Mouse (Mus musculus) lung, postnatal 14 days (tissue): ENCODE results near the gene Vps26a.
"Not testable (repeated sequence)": the region's sequence is repeated elsewhere in the genome, so short reads cannot be mapped to it uniquely, and the experiment has no call there.

Source experiments
- DNase-seq: peaks from one replicate; pipeline ENCODE4 v3.0.0; 2021

Vps26a gene

DNA sequence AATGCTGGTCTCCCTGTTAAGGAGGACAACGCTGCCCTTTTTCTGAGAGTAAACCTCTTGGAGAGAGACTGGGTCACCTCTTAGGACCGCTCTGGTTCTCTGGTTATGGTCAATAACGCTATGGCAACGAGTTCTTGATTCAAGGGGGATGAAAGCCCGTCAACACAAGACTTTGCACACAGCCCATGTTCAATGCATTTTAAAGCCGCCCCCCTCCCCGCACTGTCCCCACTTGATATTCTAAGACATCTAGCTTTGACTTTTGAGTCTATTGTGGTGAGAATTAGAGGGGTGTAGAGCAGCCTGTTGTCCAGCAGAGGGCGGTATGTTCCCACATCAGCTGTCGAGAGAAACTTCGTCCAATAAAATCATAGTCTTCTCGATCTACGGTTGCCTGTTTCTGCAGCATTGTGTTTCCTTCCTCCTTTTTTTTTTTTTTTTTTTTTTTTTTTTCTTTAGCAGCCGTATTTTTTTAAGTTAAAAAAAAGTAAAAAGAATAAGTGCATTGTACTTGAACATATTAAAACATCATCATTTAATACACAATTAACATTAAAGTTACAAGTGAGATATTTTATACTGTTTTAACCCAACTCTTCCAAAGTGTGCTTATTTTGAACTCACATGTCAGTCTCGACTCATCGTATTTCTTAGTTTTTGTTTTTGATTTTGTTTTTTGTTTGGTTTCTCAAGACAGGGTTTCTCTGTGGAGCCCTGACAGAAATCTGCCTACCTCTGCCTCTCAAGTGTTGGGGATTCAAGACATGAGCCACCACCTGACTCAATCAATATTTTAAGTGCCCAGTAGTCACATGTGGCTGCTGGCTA is 13.7 kb upstream of the Vps26a start:
- peak; percentile 73 for DNase-seq

DNA sequence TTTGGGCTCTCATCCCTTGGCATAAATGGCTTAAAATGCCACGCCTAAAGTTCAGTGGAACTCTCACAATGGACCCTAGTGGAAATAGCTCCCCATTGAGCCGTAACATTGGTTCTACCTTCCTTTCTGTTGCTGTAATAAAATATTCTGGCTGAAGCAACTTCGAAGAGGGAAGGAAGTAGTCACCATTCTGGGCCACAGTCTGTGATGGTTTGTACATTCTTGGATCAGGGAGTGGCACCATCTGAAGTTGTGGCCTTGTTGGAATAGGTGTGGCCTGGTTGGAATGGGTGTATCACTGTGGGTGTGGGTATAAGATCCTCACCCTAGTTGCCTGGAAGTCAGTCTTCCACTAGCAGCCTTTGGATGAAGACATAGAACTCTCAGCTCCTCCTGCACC is 5.1 kb upstream of the Vps26a start:
- not testable (repeated sequence) for DNase-seq

- peak; percentile 60 for DNase-seq
Measured at GRCm38 (mm10) chr10:62488266-62488665, 1.7 kb upstream of the Vps26a start.

- DNase-seq = no peak
Measured at GRCm38 (mm10) chr10:62485878-62486582, 575 bp downstream of the Vps26a start.

DNA sequence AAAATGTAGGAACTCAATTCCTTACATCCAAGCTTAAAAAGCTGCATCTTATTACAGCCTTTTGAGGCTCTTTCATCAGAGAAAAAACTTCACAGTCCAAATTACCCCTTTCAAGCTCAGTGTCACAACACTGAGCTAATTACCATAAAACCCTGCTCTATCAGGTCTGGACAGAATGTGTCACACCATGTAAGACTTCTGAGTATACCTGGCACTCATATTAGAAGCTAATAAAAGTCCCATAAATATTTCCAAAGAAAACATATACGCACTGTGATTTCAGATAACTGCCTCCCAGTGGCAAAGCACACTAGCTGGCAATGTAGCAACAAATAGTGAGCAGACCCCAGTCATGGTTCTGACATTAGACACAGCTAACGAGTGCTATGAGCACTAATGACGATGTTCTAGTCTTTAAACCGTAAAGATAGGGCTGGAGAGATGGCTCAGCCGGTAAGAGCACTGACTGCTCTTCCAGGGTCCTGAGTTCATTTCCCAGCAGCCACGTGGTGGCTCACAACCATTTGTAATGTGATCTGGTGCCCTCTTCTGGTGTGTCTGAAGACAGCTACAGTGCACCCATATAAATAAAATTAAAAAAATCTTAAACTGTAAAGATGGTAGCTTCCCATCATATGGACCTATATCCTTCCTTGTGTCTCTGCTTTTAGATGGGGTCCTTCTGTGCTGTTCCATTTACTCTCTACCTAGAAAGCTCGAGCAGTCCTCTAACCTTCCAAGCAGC is 5.3 kb downstream of the Vps26a start:
- no peak for DNase-seq

- no peak for DNase-seq
Measured at GRCm38 (mm10) chr10:62476980-62477379, 9.6 kb downstream of the Vps26a start.

- no peak for DNase-seq
Measured at GRCm38 (mm10) chr10:62474944-62475343, 11.7 kb downstream of the Vps26a start.

DNA sequence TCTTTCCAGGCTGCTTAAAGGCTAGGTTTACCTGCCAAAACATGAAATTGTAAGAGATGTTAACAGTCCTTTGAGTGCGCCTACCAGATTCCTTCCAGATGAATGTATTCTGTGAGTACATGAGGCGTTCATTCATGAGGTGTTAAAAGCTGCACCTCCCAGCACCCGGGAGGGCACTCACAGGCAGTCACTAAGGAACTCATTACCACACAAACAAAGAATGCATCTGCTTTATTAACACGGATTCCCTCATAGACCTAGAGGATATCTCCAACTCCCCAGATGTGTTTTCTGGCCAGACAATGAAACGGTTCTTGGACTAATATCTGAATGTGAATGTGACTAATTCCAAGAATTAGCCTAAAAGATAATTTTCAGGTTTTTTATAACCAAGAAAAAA is 15.5 kb downstream of the Vps26a start:
- no peak for DNase-seq

DNA sequence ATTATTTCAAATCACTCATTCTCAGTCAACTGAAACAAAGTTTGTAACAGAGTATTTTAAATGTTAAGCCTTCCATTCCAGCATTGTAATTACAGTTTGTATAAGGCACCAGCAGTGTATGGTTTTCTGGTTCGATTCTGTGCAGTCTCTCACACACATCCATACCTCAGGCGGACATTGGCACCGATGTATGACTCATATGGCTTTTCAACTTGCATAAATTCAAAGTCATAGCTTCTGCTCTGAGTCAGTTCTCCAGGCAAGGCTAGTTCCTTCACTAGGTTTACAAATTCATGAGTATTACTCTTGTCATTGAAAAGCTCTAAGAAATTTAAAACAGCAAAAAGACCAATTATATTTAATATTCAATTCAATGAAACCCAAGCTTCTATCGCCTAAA is 16.9 kb downstream of the Vps26a start:
- DNase-seq = no peak

- no peak for DNase-seq
Measured at GRCm38 (mm10) chr10:62461321-62461720, 25.3 kb downstream of the Vps26a start.

DNA sequence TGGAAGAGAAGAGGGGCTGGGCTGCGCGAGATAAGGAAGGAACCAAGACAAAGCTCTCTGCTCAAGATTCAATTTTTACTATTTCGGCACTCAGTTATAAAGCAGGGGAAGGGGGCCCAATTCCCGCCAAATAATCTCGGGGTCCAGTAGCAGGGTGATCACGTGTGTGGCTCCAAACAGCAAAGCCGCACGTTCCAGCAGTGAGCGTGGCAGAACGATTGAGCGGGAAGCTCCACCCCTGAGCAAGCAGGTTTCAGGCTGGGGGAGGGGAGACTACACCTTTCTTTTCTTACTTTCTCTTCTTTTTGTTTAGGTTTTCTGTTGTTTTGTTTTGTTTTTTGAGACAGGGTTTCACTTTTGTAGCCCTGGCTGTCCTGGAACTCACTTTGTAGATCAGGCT is 34.6 kb downstream of the Vps26a start:
- not testable (repeated sequence) for DNase-seq

- no peak for DNase-seq
Measured at GRCm38 (mm10) chr10:62450280-62450640, 36.3 kb downstream of the Vps26a start.

DNA sequence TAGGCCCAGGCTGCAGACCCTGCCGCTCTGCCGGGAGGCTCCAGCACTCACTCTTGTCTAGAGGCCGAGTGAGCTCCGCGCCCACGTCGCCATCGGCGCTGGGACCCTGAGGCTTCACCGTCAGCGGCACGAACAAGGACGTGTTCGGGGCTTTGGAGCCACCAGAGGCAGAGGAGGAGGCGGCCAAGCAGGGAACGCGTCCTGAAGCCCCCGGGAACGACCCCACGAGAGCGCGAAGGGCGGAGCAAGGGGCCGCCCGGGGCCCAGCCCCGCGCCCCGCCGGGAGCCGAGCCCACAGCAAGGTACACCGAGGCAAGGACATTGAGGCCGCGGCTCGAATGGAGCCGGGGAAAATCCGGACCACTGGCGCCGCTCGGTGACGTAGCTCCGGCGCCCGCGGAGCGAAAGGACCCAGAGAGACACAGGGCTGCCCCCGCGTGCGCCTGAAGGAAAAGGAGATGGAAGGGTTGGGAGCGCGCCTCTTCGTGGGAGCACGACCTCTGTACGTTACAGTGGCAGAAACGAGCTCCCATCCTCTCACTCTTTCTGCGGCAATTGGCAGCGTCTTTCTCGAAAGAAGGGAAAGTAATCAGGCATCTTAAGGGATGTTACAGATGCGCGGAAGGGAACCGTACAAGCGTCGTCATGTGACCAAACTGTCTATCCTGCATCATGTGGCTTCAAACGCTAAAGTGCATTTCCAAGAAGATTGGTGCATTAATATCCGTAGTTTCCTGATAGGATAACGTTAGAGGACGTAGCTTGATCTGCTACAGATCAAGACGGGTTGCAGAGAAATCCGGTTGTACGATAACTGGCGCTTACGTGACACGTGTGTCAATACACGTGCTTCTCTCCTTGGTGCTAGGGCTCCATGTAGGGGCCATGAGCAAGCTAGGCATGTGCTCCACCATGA is 37.0 kb downstream of the Vps26a start, which contains the start of the genes 4930507D05Rik and Supv3l1:
TSS of gene 4930507D05Rik (plus strand) at position 126 of the 916 bp plus-strand sequence.
TSS of gene Supv3l1 (minus strand) at position 375 of the 916 bp plus-strand sequence.
- peak; percentile 93 for DNase-seq

GRCm38 (mm10) chr10:62430427-62430826 is 56.2 kb downstream of the Vps26a start:
- no peak for DNase-seq

DNA sequence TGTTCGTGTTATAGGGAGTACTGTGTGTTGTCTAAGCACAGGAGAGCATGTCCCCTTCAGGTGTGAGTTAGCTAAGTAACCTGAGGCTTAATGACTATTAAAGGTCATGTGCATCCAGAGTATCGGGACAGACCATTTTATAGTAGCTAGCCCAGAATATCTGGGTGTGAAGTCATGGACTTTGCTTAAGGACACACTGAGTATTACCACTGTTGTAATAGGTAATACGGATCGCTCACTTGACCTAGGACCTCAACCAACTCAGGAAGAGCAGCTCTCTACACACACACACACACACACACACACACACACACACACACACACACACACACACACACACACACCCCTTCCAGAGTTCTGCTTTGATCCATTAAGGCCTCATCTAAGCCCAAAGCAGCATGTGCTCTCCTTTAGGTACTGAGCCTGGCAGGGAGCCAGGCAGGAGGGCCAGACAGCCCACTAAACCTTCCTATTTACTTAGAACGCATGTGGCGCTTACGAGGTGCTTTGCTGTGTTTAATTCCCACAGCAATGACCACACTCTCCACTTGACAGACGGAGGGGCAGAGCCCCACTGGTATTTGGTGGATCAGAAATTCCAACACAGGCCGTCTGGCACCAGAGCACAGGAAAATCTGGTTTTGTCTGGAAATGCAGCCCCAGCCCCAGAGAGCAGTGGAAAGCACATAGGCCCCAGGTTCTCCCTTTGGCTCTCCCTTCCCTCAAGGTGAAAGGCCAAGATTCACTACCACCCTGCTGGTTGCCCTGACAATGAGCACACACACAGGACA is 61.3 kb downstream of the Vps26a start:
- DNase-seq = no peak

DNA sequence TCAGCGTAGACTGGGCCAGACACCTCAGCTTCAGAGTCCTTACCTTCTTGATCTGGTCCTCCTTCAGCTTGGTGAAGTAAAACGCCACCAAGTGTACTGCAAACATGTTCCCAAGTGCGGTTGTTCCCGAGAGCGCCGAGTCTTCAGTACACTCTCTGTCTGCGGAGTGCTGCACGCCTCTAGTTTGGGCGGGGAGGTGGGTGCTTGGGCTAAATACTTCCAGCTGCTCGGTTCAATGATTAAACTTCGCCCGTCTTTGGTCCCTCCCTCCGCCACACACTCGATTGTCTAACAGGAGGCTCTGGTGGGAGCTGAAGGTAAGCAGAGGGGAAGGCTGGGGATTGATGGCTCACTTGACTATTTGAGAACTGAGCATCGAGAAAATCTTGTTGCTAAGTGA is 64.3 kb downstream of the Vps26a start, which contains the start of gene Hkdc1:
TSS of gene Hkdc1 (minus strand) at position 237 of the 400 bp plus-strand sequence.
- DNase-seq = peak; percentile 34

DNA sequence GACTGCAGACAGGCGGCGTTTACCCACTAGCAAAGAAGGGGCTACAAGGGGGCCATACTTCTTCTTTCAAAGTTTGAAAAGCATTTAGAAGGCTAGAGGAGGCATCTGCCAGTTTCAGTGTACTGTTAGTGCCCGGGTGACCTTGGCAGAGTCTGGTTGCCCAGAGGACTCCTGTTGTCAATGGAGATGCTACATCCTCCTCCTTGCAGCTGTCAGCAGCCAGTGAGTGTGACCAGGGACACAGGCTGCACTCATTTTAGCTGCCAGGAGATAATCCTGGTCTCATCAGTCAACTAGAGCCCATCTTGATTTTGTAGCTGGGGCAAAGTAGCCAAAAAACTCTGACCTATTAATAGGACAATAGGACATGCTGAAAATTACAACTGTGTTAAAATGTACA is 65.5 kb downstream of the Vps26a start:
- no peak for DNase-seq

- DNase-seq = no peak
Measured at GRCm38 (mm10) chr10:62420399-62420798, 66.2 kb downstream of the Vps26a start.

GRCm38 (mm10) chr10:62419422-62419821 is 67.2 kb downstream of the Vps26a start:
- no peak for DNase-seq

- DNase-seq = no peak
Measured at GRCm38 (mm10) chr10:62418831-62419356, 67.7 kb downstream of the Vps26a start.

DNA sequence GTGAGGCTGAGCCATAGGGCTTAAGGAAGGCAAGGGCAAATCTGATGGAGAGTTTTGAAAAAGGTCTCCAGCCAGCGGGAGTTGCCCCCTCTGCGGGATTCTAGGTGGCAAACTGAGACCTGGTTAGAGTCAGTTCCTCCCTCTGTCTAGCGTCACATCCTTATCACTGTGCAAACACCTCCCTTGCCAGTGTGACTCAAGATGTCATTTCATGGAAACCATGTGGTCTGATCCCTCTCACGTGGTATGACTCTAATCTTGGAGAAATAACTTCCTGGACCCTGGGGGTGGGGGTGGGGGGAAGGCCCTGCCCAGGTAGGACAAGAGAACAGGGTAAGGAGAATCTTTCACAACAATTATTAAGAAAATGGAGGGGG is 73.0 kb downstream of the Vps26a start:
- DNase-seq = peak; percentile 14
